Mouse (Mus musculus) frontal cortex, postnatal 36 days (tissue): ENCODE measurements around the gene Syndig1.

Experiments
- DNase-seq, 2 experiments: peaks; one replicate each; pipeline ENCODE4 v3.0.0; 2022; ENCODE audit warnings: low spot score in 2 of 2

The Syndig1 gene

GRCm38 (mm10) chr2:149828911-149829310, at the start of gene Syndig1:
TSS of gene Syndig1 (plus strand) at chr2:149829211.
- no peak for DNase-seq

GRCm38 (mm10) chr2:149798613-149799012, 30.4 kb upstream of the Syndig1 start:
- no peak for DNase-seq

DNA sequence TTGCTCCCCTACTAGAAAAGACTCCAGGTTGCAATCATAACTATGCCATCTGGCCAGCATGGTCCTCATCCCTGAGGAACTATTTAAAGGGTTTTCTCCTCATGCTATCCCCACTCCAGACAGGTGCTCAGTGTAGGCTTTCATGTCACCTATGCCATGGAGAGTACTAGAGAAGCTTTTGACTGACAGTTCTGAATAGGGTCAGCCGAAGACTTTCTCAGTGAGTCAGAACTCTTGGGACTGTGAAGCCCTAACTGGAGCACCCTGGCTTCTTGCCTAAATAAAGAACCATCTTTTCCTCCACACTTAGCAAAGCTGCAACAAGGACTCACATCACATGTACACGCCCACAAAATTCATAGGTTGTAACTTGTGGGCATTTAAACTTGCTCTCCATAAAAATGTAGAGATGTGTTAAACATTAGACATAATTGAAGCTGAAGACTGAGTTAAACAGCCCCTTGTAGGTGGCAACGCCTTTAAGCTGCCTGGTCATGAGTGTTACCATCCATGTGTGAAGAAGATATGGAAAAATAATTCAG, 24.3 kb upstream of the Syndig1 start:
- DNase-seq, result peak in 1 of 2 experiments; percentile 9

DNA sequence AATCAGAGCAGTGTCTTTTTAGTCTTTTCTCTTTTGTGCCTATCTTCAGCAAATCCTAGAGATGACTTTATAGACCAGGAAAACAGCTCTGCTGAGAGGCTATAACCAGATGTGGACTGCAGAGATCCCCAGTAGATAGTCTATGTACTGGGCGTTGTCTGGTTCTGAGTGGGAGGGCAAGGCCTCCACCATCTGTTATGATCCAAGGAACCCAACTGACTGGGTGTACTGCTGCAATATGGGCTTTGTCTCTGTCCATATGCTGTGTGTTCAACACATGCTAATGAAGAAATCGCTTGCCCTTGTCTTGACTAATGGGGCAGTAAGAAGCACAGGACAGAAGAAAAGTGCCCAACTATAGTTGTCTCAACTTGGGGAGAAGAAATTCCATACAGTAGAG, 23.8 kb upstream of the Syndig1 start:
- peak in 1 of 2 experiments; percentile 19 for DNase-seq

GRCm38 (mm10) chr2:149812899-149813298, 16.1 kb upstream of the Syndig1 start:
- DNase-seq, result no peak

DNA sequence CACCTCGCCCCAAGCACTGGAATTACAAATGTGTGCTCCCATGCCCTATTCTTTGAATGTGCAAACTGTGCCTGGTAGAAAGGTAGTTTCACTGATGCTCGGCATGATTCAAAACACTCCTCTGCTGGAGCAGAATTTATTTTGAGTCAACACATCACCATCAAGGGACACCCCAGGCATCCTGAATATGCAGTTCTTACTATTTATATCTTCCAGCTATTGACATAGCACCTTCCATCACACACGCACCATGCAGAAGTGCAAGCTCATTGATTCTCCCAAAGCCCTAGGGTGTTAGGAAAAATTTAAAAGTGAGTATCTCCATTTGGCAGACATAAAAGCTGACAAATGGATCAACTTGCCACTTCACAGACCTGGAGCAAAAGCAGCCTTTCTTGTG, 10.6 kb upstream of the Syndig1 start:
- no peak for DNase-seq

GRCm38 (mm10) chr2:149819751-149820150, 9.3 kb upstream of the Syndig1 start:
- no peak for DNase-seq

DNA sequence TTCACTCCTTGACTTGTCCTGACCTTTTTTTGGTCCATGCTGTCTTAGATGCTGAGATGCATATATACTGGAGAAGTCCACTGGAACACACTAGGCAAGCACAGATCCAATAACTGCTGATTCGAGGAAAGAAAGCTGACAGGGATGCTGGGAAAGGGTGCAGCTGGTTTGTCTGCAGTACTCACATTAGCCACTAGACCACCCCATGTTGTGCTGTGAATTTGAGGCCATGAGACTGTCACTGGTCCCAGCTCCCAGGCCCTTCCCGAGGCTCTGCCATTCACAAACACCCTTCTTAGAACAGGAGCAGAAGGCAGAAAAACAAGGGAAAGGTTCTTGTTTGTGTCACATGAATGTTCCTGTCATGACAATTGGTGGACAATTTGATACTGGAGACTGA, 8.8 kb upstream of the Syndig1 start:
- no peak for DNase-seq

DNA sequence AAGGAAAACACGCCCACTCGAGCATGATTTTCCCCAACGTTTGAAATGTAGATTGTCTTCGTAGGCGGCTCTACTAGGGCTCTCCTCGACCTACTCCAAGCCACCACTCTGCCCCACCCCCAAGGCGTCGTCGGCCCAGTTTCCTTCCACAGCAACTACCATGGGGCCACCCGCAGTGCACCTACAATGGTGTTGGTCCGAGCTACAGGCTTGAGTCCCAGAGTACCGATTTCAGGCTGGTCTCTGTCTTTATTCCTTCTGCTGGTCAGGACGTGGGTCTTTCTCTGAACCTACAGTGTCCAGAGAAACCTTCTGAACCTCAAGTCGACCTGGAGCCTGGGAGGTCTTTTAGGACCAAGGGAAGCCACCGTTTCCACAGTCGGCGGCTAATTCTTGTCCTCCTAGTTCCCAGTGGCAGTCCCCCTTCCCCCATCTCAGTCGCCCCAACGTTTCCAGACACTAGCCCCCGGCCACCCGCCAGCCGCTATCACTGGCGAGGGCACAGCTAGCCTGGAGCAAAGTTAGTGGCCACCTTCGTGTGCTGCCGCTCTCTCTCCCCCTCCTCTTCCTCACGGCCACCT, 1.0 kb downstream of the Syndig1 start:
- peak; percentile 35 to 42 for DNase-seq

DNA sequence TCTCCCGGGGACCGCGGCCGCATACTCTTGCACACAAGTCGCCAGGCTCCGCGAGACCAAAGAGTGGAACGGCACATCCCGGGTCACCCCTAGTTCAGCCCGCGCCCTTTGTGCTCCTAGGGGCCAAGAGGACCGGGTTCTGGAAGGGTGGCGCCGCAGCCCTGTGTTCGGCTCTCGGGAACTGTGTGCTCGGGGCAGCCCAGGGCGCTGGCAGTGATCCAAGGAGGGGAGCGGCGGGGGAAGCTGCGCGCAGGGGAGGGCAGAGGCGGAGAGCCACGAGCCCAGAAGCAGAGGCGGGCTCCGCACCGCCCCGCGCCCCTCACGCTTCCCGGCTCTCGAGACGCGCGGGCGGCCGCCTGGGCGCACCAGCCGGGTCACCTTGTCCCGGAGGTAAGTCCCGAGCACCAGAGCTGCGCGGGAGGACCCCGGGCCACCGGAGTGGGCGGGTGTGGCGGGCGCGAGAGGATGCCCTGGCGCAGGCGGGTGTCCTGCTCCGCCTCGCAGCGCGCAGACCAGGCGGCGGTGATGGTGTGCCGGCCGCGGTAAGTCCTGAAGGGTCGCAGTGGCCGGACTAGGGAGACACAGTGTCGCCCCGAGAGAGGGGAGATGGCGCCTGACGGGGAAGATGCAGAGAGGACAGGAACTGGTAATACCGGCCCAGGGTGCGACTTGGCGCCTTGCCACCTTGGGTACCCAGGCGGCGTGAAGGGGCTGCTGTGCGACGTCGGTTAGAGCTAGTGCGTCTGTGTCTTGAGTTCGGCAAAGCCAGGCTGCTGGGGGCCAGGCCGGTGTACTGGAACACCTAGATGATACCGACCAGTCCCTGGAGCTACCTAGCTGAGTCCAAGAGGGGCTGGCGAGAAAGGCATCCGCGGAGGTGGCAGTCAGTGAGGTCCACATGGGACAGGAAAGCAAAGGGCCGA, 1.8 kb downstream of the Syndig1 start, which contains the start of gene C530025M09Rik:
Gene C530025M09Rik, minus strand, starts transcription at position 678 of the 923 bp plus-strand sequence.
- DNase-seq, result peak; percentile 61 to 64

DNA sequence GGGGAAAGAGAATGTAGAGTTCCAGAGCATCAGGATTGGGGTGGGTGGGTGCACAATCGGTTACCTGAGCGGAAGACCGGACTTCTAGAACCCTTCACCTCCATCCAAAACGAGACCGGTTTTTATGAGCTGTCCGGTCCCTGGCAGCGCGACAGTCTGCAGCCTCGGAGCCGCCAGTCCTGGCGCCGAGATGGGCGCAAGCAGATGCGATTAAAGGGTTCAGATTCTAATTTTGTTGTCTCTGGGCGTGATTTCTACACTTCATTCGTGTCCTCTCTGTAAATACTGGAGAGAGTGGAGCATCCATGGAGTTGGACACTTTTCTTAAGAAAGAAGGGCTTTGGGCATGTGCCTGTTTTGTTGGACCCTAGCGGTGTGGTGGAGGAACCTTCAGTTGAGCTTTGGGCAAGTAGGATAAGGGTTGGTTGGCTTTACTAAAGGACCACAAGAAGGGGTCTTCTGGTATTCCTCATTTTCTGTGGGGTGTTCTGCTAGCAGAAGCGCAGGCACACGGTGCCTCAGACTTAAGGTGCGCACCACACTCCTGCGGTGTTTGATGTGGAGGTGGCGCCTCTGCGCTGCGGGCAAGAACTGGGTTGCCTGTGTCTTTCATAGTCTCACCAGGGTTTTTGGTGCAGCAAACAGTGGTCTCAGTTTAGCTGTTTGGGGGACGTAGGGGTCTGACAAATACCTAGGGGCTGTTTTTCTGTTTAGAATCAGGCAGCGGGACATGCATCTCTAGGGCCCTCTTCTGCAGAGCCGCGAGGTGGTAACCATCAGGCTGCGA, 2.6 kb downstream of the Syndig1 start:
- peak; percentile 60 to 66 for DNase-seq

- no peak for DNase-seq
Observed at GRCm38 (mm10) chr2:149832301-149832700, 3.3 kb downstream of the Syndig1 start.

GRCm38 (mm10) chr2:149835091-149835490, 6.1 kb downstream of the Syndig1 start:
- no peak for DNase-seq

DNA sequence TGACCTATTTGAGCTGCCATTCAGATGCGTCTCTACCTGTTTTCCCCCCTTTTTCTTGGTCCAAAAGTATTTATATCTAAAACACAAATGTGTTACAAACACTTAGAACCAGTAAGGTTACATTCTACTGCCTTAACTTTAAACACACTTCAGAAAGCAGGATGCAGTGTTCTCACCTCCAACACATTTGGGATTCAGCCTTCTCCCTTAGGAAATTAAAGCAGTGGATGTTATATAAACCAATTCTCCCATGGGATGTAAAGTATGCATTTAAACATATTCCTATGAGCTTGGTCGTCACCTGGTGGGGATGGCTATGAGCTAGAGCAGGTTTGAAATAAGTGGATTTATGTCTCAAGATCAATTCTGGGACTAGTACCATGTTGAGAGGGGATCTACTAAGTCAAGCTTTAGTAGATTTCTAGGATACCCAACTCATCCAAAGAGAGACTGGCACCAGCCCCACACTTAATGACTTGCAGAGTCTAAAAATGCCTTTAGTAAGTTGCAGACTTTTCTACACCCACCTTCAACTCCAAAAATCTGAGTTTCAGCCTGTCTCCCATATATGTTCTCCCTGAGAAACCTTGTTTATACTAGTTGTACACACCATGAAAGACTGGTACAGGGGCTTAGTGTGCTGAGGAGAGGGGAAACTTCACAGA, 7.6 kb downstream of the Syndig1 start:
- peak; percentile 23 to 49 for DNase-seq

DNA sequence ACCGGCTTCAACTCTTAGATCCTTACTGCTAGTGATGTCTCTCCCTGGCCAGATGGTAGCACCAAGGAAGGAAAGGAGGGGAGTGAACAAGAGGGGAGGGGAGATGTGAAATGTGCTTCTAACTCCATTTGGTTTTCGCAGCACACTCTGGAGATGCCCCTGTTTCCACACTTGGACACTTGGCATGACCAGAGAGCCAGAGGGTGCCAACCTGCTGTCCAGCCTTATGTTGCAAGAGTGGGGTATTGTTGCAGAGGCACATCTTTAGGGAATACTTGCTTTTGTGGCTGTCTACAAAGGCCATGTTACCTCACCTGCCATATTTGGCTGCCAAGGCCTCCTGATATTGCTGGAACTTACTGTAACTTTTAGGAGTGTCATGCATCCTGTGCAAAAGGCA, 10.7 kb downstream of the Syndig1 start:
- DNase-seq, result no peak

DNA sequence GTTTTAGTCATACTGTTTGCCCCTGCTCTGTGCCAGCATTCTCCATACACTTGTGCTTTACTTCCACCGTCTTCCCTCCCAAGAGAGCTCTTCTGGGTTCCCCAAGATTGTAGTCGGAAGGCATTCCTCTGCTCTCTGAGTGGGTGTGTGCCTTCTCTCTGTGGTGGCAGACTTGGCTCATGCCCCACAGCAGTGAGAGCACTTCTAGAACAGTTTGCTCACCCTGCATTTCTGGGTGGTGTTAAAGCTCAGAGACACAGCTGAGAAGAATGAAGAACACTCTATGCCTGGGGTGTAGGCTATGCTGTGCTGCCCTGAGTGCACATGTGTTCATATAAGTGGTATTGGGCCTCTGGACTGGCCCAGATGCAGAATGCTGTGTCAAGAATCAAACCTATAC, 15.6 kb downstream of the Syndig1 start:
- DNase-seq, result peak; percentile 70

GRCm38 (mm10) chr2:149848778-149849177, 19.8 kb downstream of the Syndig1 start:
- no peak for DNase-seq

DNA sequence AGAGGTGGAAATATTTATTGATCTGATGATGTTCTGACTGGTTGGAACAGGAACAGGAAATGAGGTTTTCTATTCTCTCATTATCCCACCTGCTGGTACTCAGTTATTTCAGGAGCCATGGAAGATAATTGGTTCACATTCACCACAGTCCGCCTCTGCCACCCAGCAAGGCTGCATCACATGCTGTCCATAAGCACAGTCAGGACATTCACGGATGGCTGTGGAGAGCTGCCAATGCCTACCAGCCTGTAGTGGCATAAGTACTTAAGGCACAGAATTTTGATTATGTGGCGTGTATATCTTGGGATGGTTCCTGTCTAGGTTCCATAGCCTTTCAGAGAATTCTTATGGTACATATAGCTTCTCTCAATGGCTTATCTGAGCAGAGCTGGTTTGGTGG, 32.0 kb downstream of the Syndig1 start:
- DNase-seq, result peak; percentile 23 to 45

DNA sequence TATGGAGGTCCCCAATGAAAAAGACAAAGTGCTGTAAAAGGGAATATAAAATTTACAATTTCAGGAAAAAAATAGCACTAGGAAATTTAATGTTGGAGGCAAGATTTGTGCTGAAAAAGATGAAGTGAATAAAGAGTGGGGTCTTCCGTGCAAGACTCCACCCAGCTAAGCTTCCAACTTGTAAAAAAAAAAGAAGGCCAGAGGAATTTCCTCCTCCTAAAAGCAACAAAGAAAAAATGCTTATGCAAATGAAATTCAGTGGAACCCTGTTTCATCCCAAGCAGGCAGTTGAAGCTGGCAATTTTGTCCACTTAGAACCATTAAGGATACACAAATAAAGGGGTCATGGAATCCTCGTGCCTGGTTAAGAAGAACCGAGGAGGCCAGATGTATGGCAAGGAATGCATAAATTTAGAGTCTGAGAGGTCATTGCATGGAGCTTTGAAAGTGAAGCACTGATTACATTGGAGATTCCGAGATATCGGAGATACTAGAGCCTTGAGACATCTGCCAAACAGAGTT, 37.0 kb downstream of the Syndig1 start:
- DNase-seq, result no peak

GRCm38 (mm10) chr2:149870496-149870895, 41.5 kb downstream of the Syndig1 start:
- no peak for DNase-seq

DNA sequence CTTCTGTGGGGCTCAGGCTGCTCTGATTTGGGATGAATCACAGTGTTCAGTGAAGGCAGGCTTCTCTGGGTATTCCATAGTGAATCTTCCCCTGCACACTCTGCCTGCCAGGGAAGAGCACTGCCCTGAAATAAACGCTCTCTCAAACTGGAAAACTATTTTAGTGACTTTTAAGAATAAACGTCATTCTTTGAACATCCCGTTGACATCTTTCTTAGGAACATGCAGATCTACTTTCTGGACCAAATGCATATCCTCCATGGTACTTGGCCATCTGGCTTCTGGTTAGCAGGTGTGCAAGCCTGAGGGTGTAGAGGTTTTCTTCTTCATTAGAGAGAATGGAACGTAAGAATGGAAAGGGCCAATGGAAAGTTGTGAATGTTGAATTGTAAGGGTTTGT, 43.5 kb downstream of the Syndig1 start:
- DNase-seq, result peak; percentile 20 to 37
